Mouse (Mus musculus): ENCODE results near the gene St6galnac6.

DNA sequence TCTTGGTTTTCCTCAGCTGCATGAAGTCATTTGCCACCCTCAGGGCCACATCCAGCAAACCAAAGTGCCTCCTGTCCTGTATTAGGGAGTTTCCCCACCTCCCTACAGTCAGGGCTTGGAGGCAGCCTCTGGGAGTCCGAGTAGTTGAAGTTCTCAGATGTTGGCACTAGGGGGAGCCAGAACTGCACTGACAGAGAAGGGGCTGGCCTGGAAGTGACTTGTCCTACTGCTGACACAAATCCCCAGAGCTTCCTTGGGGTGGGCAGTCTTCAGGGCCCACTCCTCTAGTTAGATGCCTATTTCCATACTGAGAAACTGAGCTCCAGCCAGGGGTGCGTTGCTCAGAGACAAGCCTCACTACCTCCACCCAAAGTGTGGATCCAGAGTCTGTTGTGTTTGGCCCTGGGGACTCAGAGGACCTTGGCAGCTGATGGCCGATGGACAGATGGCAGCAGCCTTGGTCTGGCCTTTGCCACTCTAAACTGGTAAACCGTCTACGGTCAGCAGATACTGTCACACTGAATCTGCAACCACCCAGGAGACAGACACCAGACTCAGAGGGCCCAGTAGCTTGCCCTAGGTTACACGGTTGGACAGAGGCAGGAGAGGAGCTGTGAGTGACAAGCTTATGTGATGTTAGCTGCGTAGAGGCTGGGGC, 32.4 kb downstream of the St6galnac6 start:
- TF ChIP-seq POLR2A (IDR thresholded peaks at IDR 0.05; ENCODE audit: low read depth, low read length) (no peak), CTCF (IDR thresholded peaks at IDR 0.05; ENCODE audit: borderline replicate concordance, insufficient read depth, low read length) (peak; percentile 66; the same call in 1 of the 2 replicates)

All from embryonic fibroblast, embryonic 13.5 days (primary cell).